Mouse (Mus musculus) midbrain, embryonic 14.5 days (tissue): ENCODE measurements around the gene Cdk2. TPM values are rescaled to one million over a fixed set of nuclear protein-coding genes. Genes with fewer than 3 reads are reported as not detected.

ENCODE experiments used
- ATAC-seq: fragments of 200-750 bp; cut with Nextera tagmentation; 2 replicates; pipeline ENCODE4 v1.8.0; 2017; ENCODE audit warnings: moderate number of reproducible peaks, moderate library complexity; ENCODE audit not compliant: low FRiP score, low TSS enrichment
- DNase-seq: peaks from one replicate; pipeline ENCODE4 v3.0.0-alpha.2; 2015
- H3K27ac ChIP-seq: fragments of 300-500 bp; sonication (generic); replicated peaks from 2 replicates; pipeline ENCODE4 v1.5.1; 2014; ENCODE audit warnings: mild to moderate bottlenecking, low read depth, low read length, moderate library complexity
- H3K27me3 ChIP-seq: fragments of 300-500 bp; sonication (generic); 2 replicates; pipeline ENCODE4 v1.6.1; 2014; ENCODE audit warnings: low read length, control low read depth, mixed read lengths; ENCODE audit not compliant: control insufficient read depth, insufficient read depth
- H3K36me3 ChIP-seq: fragments of 300-500 bp; sonication (generic); 2 replicates; pipeline ENCODE4 v1.6.1; 2014; ENCODE audit warnings: low read length, control low read depth; ENCODE audit not compliant: control insufficient read depth, insufficient read depth
- H3K4me1 ChIP-seq: fragments of 300-500 bp; sonication (generic); 2 replicates; pipeline ENCODE4 v1.6.1; 2014; ENCODE audit warnings: mild to moderate bottlenecking, antibody characterized with exemption, low read length, control low read depth; ENCODE audit not compliant: control insufficient read depth, insufficient read depth
- H3K4me2 ChIP-seq: fragments of 300-500 bp; sonication (generic); 2 replicates; pipeline ENCODE4 v1.6.1; 2014; ENCODE audit warnings: mild to moderate bottlenecking, low read length, moderate library complexity
- H3K4me3 ChIP-seq: fragments of 300-500 bp; sonication (generic); replicated peaks from 2 replicates; pipeline ENCODE4 v1.5.1; 2014; ENCODE audit warnings: low read depth, low read length
- H3K9ac ChIP-seq: fragments of 300-500 bp; sonication (generic); replicated peaks from 2 replicates; pipeline ENCODE4 v1.6.1; 2014; ENCODE audit warnings: mild to moderate bottlenecking, low read length, moderate library complexity
- H3K9me3 ChIP-seq: fragments of 300-500 bp; sonication (generic); 2 replicates; pipeline ENCODE4 v1.6.1; 2016; ENCODE audit warnings: low read length, control low read depth, mixed read lengths; ENCODE audit not compliant: control insufficient read depth
- WGBS: fragments of 180-500 bp; shearing (Covaris S2); extraction: QIAGEN DNeasy Blood & Tissue Kit; methylation state at CpG from one replicate; pipeline ENCODE4 v1.1.7; 2014; 5-methylcytosine and 5-hydroxymethylcytosine counted together
- polyA plus RNA-seq: library from polyadenylated mRNA; unstranded; fragments of >200 nt; fragmentation: Nextera tagmentation; extraction: Ambion mirVana; gene quantifications from 2 replicates; pipeline ENCODE4 v1.2.1, GENCODE M21; 2014

The Cdk2 gene
- polyA plus RNA-seq, 1 experiment from 2014 or later, result 24.2 TPM

GRCm38 (mm10) chr10:128665806-128666205 lies 39.0 kb downstream of the Cdk2 start:
- 97% methylated on average over 2 of the region's 2 CpGs for WGBS
- H3K4me2 ChIP-seq, result no peak overlapping the region

GRCm38 (mm10) chr10:128665307-128665706 lies 39.5 kb downstream of the Cdk2 start:
- Histone ChIP-seq H3K9ac (no peak overlapping the region), H3K36me3 (no peaks in the 10 kb centered on the region), H3K4me3 (no peak overlapping the region), H3K4me2 (no peak overlapping the region), H3K27me3 (no peaks in the 10 kb centered on the region), H3K27ac (no peak overlapping the region), H3K4me1 (peaks cover 11% of the 10 kb centered on the region; the same call in 1 of the 2 replicates), H3K9me3 (no peaks in the 10 kb centered on the region)
- no peak for DNase-seq
- no peak for ATAC-seq
- 85% methylated on average over 3 of the region's 3 CpGs for WGBS

More at GRCm38 (mm10) chr10:128665806-128666205, 39.0 kb downstream of the Cdk2 start:
- no peak for ATAC-seq
- Histone ChIP-seq H3K4me3 (no peak overlapping the region), H3K9ac (no peak overlapping the region), H3K27ac (no peak overlapping the region), H3K27me3 (no peaks in the 10 kb centered on the region), H3K4me1 (peaks cover 11% of the 10 kb centered on the region; the same call in 1 of the 2 replicates), H3K9me3 (no peaks in the 10 kb centered on the region), H3K36me3 (no peaks in the 10 kb centered on the region)
- no peak for DNase-seq

- no peak overlapping the region for H3K27ac ChIP-seq
- no peaks in the 10 kb centered on the region for H3K36me3 ChIP-seq
- H3K9ac ChIP-seq, result no peak overlapping the region
- 71% methylated on average over 3 of the region's 3 CpGs for WGBS
- H3K4me1 ChIP-seq, result peaks cover 11% of the 10 kb centered on the region; the same call in 1 of the 2 replicates
- H3K9me3 ChIP-seq, result no peaks in the 10 kb centered on the region
- no peak overlapping the region for H3K4me3 ChIP-seq
- DNase-seq (no peak), ATAC-seq (no peak)
- no peak overlapping the region for H3K4me2 ChIP-seq
- H3K27me3 ChIP-seq, result no peaks in the 10 kb centered on the region
These were observed 40.0 kb downstream of the Cdk2 start for GRCm38 (mm10) chr10:128664808-128665207.

- DNase-seq, result no peak
- Histone ChIP-seq H3K9ac (no peak overlapping the region), H3K4me3 (no peak overlapping the region), H3K36me3 (no peaks in the 10 kb centered on the region), H3K27me3 (no peaks in the 10 kb centered on the region), H3K9me3 (no peaks in the 10 kb centered on the region), H3K4me1 (peaks cover 11% of the 10 kb centered on the region; the same call in 1 of the 2 replicates), H3K27ac (no peak overlapping the region), H3K4me2 (no peak overlapping the region)
- no peak for ATAC-seq
- WGBS, result 72% methylated on average over 5 of the region's 5 CpGs
These were observed 41.2 kb downstream of the Cdk2 start for GRCm38 (mm10) chr10:128663441-128664220.

- Histone ChIP-seq H3K9ac (no peak overlapping the region), H3K27ac (no peak overlapping the region), H3K4me1 (no peaks in the 10 kb centered on the region), H3K27me3 (no peaks in the 10 kb centered on the region), H3K4me3 (no peak overlapping the region), H3K36me3 (no peaks in the 10 kb centered on the region), H3K4me2 (no peak overlapping the region), H3K9me3 (no peaks in the 10 kb centered on the region)
- DNase-seq, result no peak
- no peak for ATAC-seq
These were observed 42.4 kb downstream of the Cdk2 start for GRCm38 (mm10) chr10:128662465-128662864.

- H3K36me3 ChIP-seq, result no peaks in the 10 kb centered on the region
- no peak overlapping the region for H3K9ac ChIP-seq
- no peak for ATAC-seq
- H3K4me2 ChIP-seq, result no peak overlapping the region
- H3K4me1 ChIP-seq, result no peaks in the 10 kb centered on the region
- DNase-seq, result no peak
- H3K9me3 ChIP-seq, result no peaks in the 10 kb centered on the region
- no peak overlapping the region for H3K27ac ChIP-seq
- no peaks in the 10 kb centered on the region for H3K27me3 ChIP-seq
- no peak overlapping the region for H3K4me3 ChIP-seq
- WGBS, result 49% methylated on average over 9 of the region's 9 CpGs
These were observed 45.3 kb downstream of the Cdk2 start for GRCm38 (mm10) chr10:128659490-128659889.

GRCm38 (mm10) chr10:128657844-128658243 lies 47.0 kb downstream of the Cdk2 start:
- Histone ChIP-seq H3K27ac (no peak overlapping the region), H3K9me3 (no peaks in the 10 kb centered on the region), H3K4me3 (no peak overlapping the region), H3K4me1 (no peaks in the 10 kb centered on the region), H3K9ac (no peak overlapping the region), H3K36me3 (no peaks in the 10 kb centered on the region), H3K27me3 (no peaks in the 10 kb centered on the region), H3K4me2 (no peak overlapping the region)
- 67% methylated on average over 9 of the region's 9 CpGs for WGBS
- ATAC-seq, result no peak
- DNase-seq, result no peak

- WGBS, result 100% methylated on average over 1 of the region's 1 CpGs
- Histone ChIP-seq H3K9ac (no peak overlapping the region), H3K27me3 (no peaks in the 10 kb centered on the region), H3K27ac (no peak overlapping the region), H3K4me1 (no peaks in the 10 kb centered on the region), H3K4me3 (no peak overlapping the region), H3K36me3 (no peaks in the 10 kb centered on the region), H3K4me2 (no peak overlapping the region), H3K9me3 (no peaks in the 10 kb centered on the region)
- ATAC-seq, result no peak
- no peak for DNase-seq
These were observed 48.1 kb downstream of the Cdk2 start for GRCm38 (mm10) chr10:128656731-128657130.

GRCm38 (mm10) chr10:128655254-128655653 lies 49.6 kb downstream of the Cdk2 start:
- DNase-seq (no peak), ATAC-seq (no peak)
- no peak overlapping the region for H3K27ac ChIP-seq
- WGBS, result 97% methylated on average over 3 of the region's 3 CpGs
- no peaks in the 10 kb centered on the region for H3K36me3 ChIP-seq
- no peak overlapping the region for H3K9ac ChIP-seq
- no peaks in the 10 kb centered on the region for H3K4me1 ChIP-seq
- no peaks in the 10 kb centered on the region for H3K27me3 ChIP-seq
- no peak overlapping the region for H3K4me3 ChIP-seq
- no peak overlapping the region for H3K4me2 ChIP-seq
- H3K9me3 ChIP-seq, result no peaks in the 10 kb centered on the region
